Mouse (Mus musculus) kidney, adult 9 months (tissue): ENCODE data around the gene Spats2l.

Experiments used
- DNase-seq: peaks from one replicate; pipeline ENCODE4 v3.0.0; 2022

Gene Spats2l

GRCm38 (mm10) chr1:57774001-57774667 lies at the start of gene Spats2l:
Spats2l (plus strand) TSS chr1:57774162.
- DNase-seq = peak; percentile 45

GRCm38 (mm10) chr1:57725268-57725667 lies 48.7 kb upstream of the Spats2l start:
- no peak for DNase-seq

- no peak for DNase-seq
These were observed 38.1 kb upstream of the Spats2l start for GRCm38 (mm10) chr1:57735877-57736276.

DNA sequence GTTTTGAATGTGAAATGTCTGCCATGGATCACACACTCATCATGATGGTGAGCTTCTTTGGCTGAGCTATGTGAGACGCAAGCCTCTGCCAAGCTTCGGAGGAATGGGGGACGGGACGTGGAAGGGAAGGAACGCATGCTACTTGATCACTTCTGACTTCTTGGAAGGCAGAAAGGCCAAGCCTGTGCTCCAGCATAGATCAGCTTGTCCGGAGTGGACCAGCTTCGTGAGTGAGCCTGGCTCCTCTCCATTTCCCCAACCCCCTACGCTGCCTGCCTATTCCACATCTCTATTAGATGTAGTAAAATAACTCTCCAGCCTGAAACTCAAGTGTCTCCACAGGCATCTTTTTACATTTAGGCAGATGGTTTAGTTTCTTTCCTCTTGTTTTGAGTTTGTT lies 32.2 kb upstream of the Spats2l start:
- peak; percentile 33 for DNase-seq

DNA sequence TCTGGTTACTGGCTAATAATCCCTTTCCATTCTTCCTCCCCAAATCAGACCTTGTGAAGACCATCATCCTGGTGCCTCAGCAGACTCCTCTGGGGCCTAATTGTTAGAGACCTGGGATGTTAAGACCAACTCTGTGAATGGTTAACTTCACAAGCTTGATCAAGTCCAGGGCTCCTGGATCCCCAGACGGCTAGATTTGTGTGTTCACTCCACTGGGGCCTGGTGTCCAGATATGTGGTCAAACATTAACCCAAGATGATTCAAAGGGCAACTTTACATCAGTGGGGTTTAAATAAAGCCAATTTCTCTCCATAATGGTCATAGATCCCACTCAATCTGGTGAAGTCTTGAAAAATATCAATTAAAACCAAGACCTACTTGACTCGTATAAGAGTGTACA lies 31.7 kb upstream of the Spats2l start:
- peak; percentile 85 for DNase-seq

DNA sequence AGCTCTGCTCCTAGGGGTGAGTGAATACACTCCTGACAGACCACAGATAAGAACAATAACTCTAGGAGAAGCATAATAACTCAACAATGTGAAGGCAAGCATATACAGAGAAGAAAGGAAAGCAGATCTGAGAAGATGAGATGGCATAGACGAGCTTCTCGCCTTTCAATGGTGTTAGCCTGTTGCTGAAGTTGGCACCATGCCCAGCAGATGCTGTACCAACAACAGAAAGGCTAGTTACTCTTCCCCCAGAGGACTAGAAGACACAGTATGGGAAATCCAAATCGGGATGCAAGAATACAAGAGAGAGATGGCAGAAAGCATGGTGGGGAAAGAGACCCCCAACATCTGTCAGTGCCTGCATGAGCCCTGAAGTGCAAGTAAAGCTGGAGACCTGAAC lies 22.2 kb upstream of the Spats2l start:
- DNase-seq = no peak

- DNase-seq = peak; percentile 65
These were observed 7.6 kb upstream of the Spats2l start for GRCm38 (mm10) chr1:57766396-57766795.

GRCm38 (mm10) chr1:57773326-57773725 lies 636 bp upstream of the Spats2l start:
- DNase-seq = peak; percentile 65

DNA sequence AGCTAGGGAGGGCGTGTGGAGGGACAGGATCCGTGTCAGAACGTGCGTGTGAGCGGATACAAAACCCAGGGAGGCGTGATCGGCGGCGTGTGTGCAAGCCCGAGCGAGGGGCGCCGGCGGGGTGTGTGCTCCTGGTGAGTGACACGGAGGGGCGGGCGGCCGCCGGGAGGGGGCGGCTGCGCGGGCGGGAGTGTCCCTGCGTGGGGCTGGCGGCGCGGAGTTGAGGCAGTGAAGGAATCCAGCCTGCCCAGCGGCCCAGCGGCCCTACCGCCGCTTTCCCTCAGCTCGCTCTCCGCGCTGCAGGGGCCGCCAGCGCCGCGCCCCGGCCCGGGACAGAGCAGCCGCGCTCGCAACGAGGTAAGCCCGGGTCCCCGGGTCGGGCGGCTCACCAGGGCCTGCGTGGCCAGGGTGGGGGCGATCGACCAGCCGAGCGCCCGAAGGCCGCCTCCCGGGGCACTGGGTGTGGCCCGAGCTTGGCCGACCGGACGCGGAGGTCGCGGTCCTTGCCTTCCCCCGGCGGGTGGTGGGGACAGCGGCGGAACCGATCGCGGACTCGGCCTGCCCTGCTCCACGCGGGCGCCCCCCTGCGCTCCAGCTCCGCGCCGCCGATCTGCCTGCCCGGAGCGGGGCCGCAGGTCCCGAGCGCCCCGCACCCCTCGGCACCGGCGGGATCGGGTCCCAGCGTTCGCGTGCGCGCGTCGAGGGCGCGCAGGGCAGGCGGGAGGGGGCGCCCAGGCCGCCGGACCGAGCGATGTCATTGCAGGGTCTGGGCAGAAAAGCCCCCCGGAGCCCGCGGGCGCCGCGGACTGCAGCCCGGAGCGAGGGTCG lies 920 bp downstream of the Spats2l start:
- DNase-seq = peak; percentile 73

DNA sequence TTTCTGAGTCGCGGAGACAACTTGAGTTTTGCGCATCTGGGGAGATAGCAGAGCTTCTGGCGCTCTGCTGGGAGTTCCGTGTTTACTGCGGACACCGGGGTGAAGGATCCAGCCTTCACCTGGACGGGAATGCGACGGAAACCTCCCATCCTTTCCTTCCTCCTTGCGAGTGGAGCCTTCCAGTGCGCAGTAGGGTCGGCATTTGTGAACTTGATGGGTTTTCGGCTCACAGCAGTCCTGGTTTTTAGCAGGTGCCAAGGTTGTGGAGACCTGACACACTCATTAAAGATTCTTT lies 1.5 kb downstream of the Spats2l start:
- DNase-seq = peak; percentile 28

DNA sequence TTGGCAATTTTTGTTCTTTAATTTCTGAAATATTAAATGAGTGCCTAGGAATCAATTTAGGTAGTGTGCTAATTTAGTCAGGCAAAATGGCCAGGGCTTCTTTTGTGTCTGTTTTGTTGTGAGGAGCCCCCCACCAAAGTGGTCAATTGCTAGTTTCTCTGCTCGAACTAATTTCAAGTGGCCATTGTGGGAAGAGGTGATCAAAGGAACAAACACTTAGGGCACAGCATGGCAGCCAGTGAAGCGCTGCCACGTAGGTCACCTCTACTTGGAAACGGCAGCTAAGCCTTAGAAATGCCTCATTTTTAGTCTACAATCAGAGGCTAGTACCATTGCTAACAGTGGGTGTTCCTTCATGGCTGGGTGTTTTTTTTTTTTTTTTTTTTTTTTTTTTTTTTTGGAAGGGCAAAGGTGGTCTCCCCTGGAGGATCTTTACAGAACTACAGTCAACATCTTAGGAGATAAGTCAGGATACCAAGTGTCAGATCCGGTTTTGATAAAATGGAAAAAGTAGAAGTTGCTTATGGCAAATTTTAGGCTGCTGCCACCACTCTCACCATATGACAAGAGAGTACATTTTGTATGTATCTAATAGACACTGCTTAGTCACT lies 2.8 kb downstream of the Spats2l start:
- no peak for DNase-seq

- no peak for DNase-seq
These were observed 10.3 kb downstream of the Spats2l start for GRCm38 (mm10) chr1:57784300-57784699.

GRCm38 (mm10) chr1:57789831-57790230 lies 15.9 kb downstream of the Spats2l start:
- DNase-seq = no peak

DNA sequence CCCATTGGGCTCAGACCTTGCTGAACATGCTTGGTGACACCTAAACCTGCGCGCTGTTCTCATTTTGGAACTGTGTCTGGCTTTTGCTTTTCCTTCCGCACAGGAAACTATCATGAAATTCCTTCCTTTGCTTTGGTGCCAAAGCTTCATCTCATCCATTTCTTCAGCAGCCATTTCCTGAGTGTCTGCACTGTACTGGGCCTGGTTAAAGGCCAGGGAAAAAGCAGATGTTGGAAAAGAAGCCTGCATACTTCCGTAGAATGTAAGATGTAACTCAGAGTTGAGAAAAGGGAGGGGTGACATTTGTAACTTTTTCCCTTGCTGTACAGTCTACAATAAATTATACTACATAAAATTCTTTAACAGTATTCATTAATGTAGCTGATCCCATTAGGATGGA lies 18.2 kb downstream of the Spats2l start:
- peak; percentile 13 for DNase-seq

DNA sequence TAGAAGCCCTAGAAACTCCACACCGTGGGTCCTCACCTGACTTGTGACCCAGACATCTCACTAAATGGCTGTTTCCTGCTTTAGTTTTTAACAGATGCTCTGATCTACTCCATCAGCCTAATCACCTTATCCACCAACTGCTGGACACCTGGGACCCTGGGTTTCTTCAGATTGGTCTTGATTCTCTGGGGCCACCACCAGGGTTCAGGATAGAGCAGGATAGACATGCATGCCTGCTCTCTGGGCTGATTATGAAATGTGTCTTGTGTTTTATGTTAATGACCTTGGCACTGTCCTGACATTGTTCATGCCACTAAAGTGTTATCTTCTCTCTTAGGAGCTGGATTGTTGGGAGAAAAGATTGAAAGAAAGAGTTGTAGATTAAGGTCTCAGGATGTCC lies 21.9 kb downstream of the Spats2l start:
- no peak for DNase-seq

GRCm38 (mm10) chr1:57799398-57799797 lies 25.4 kb downstream of the Spats2l start:
- DNase-seq = no peak

DNA sequence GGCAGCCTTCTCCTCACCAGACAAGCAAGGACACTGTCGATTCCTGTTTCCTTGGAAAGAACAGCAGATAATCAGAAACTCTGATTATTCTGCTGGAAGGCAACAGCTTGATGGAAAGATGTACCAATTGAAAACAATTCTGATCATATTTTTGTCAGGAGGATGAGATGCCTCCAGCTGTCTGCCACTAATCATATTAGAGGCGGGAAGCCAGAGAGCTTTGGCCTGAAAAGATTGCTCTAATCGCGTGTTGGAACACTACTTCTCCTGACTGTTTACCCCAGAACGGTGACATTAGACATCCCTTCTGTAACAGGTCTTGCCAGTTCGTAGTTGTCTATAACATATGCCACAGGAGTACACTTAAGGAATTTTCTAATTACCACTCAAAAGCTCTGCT lies 26.9 kb downstream of the Spats2l start:
- no peak for DNase-seq

- no peak for DNase-seq
These were observed 32.2 kb downstream of the Spats2l start for GRCm38 (mm10) chr1:57806126-57806525.

DNA sequence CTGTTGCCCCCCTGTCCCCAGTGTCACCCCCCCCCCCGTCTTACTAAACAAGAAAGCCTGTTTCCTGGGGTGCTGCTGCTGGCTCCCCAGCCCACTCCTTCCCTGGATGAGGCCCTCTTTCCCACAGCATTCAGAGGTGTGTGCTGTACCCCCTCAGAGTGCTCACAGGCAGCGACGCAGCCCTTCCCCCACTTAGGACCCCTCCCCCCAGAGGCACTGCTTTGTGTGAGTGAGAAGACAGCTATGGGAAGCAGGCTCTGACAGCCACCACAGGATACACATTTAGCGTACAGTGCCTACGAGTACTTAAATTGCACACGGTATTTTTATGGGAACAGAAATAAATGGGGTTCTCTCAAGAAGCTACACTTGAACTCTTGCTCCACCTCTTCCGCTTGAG lies 33.9 kb downstream of the Spats2l start:
- no peak for DNase-seq

- no peak for DNase-seq
These were observed 36.3 kb downstream of the Spats2l start for GRCm38 (mm10) chr1:57810221-57810620.

DNA sequence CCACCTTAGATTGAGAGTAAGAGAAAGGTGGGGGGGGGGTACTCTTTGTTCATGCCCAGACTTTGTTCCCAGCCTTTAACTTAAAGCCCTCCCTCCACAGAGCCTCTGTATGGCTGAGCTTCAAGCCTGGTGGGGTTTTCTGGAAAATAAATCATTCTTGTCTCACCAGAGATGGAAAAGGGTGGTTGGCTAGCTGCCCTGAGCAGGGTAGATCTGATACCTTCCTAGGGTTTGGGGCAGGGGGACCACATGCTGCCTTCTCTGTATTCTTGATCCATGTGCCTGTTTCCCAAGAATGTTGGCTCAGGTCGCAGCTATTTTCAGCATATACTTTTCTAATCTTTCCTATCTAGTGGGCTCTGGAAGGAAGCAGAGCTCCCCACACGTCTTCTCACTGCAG lies 43.1 kb downstream of the Spats2l start:
- no peak for DNase-seq

DNA sequence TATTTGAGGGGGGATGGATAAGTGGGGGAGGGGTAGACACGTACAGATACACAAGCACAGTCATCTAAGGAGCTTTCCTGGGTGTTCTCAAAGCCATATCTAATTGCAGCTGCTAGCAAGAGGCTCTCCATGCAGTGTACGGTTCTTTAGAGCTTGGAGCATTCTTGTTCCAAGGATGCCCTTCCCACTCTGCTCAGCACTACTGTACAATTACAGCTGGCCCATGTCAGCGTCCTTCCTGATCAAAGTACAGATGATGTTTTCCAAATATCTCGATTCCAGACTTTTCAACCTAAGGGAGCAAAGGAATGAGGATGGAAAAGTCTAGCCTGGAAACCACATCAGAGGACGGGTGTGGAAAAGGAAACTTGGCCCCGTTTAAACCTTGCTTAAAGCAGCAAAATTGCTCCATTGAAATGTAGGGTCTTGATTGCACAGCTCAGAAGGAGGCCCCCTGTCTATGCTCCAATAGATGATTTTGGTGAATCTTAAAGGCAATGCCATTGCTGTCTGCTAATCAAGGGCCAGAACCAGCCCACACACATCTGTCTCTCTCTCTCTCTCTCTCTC lies 46.6 kb downstream of the Spats2l start:
- no peak for DNase-seq

- DNase-seq = no peak
These were observed 51.2 kb downstream of the Spats2l start for GRCm38 (mm10) chr1:57824966-57825759.
